Mouse (Mus musculus) monocyte, adult 2 months (primary cell): ENCODE measurements around the gene Cryba1.

Experiments used
- DNase-seq, 2 experiments: peaks; one replicate each; pipeline ENCODE4 v3.0.0; 2022; ENCODE audit warnings: low spot score in 2 of 2, low read depth in 1 of 2

Gene Cryba1

GRCm38 (mm10) chr11:77721389-77721788, 3.7 kb downstream of the Cryba1 start:
- DNase-seq = no peak

GRCm38 (mm10) chr11:77719055-77719454, 6.0 kb downstream of the Cryba1 start:
- DNase-seq = no peak

GRCm38 (mm10) chr11:77713736-77714135, 11.3 kb downstream of the Cryba1 start:
- DNase-seq = no peak

GRCm38 (mm10) chr11:77709039-77709438, 16.0 kb downstream of the Cryba1 start:
- no peak for DNase-seq

GRCm38 (mm10) chr11:77705920-77706319, 19.2 kb downstream of the Cryba1 start:
- DNase-seq = no peak

- DNase-seq = no peak
Observed at GRCm38 (mm10) chr11:77697232-77697631, 27.9 kb downstream of the Cryba1 start.

GRCm38 (mm10) chr11:77693026-77693425, 32.1 kb downstream of the Cryba1 start:
- DNase-seq = no peak

- DNase-seq = peak in 1 of 2 experiments; percentile 20
Observed at GRCm38 (mm10) chr11:77687541-77688131, 37.4 kb downstream of the Cryba1 start.

- peak; percentile 20 to 31 for DNase-seq
Observed at GRCm38 (mm10) chr11:77686841-77687540, 38.1 kb downstream of the Cryba1 start.

GRCm38 (mm10) chr11:77686346-77686840, 38.7 kb downstream of the Cryba1 start:
- DNase-seq = no peak

- peak; percentile 98 for DNase-seq
Observed at GRCm38 (mm10) chr11:77685383-77686265, 39.5 kb downstream of the Cryba1 start, which contains the start of gene Nufip2. Nufip2 (plus strand) TSS chr11:77686155.

GRCm38 (mm10) chr11:77684896-77685295, 40.2 kb downstream of the Cryba1 start:
- no peak for DNase-seq

GRCm38 (mm10) chr11:77680018-77680417, 45.1 kb downstream of the Cryba1 start:
- no peak for DNase-seq

- DNase-seq = no peak
Observed at GRCm38 (mm10) chr11:77673428-77673991, 51.6 kb downstream of the Cryba1 start.

- no peak for DNase-seq
Observed at GRCm38 (mm10) chr11:77672746-77673145, 52.3 kb downstream of the Cryba1 start.
